ENCODE assay signal across 26 mouse cellular contexts in the genomic region with DNA sequence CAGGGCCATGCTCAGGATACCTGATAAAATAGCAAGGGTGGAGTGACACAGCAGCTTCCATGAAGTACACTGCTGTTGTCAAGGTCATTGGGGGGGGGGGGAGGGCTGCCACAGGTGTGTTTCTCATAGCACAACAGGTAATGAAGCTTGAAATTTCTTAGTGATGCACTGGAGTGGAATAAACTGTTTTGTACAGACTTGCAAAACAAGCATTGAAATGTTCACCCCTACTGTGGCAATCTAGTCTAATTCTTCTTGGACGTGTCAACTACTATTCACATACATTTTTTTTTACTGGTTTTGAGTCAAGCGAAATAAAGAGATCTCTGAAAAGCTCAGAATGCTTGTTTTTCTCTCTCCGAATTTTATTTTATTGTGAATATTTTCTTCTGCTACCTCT.
"Had no signal": no experiment of that assay in that cellular context is flagged by ENCODE, and none has a peak within 500 bp of the region (broad histone marks: within the 10 kb centered on the region; RNA-seq: fewer than 3 reads in every experiment).

No protein-coding gene starts in this region.

- H3K4me3 ChIP-seq: gastrocnemius, adult 2 months; heart, embryonic 10.5 days; heart, embryonic 12.5 days; hindbrain, embryonic 10.5 days; hindbrain, embryonic 12.5 days; intestine, embryonic 15.5 days; layer of hippocampus, adult 2 months; left cerebral cortex, adult 2 months; limb, embryonic 13.5 days; limb, embryonic 15.5 days; liver, embryonic 13.5 days; liver, embryonic 15.5 days had no signal

- H3K4me2 ChIP-seq: heart, embryonic 12.5 days; hindbrain, embryonic 12.5 days; hindbrain, embryonic 14.5 days; intestine, embryonic 15.5 days; limb, embryonic 13.5 days; limb, embryonic 15.5 days; liver, embryonic 13.5 days; liver, embryonic 15.5 days had no signal

- DNase-seq: gastrocnemius, adult 2 months; gastrocnemius, postnatal 10 days; gastrocnemius, postnatal 25 days; heart, adult 18-20 months; heart, postnatal 10 days; heart, postnatal 4 days; kidney, adult 18-20 months; kidney, postnatal 14 days; kidney, postnatal 36 days; left cerebral cortex, postnatal 4 days; liver, embryonic 13.5 days had no signal

- H3K9ac ChIP-seq: heart, embryonic 12.5 days; hindbrain, embryonic 12.5 days; hindbrain, embryonic 14.5 days; intestine, embryonic 15.5 days; limb, embryonic 13.5 days; limb, embryonic 15.5 days; liver, embryonic 13.5 days; liver, embryonic 15.5 days had no signal

- H3K36me3 ChIP-seq: heart, embryonic 10.5 days; heart, embryonic 12.5 days; hindbrain, embryonic 10.5 days; hindbrain, embryonic 12.5 days; intestine, embryonic 15.5 days; limb, embryonic 13.5 days; limb, embryonic 15.5 days; liver, embryonic 13.5 days; liver, embryonic 15.5 days had no signal

- H3K4me1 ChIP-seq: heart, embryonic 10.5 days; heart, embryonic 12.5 days; hindbrain, embryonic 10.5 days; hindbrain, embryonic 12.5 days; intestine, embryonic 15.5 days; limb, embryonic 13.5 days; limb, embryonic 15.5 days; liver, embryonic 13.5 days; liver, embryonic 15.5 days had no signal

- H3K27ac ChIP-seq: gastrocnemius, adult 2 months; heart, embryonic 10.5 days; hindbrain, embryonic 10.5 days; hindbrain, embryonic 12.5 days; hindbrain, embryonic 14.5 days; intestine, embryonic 15.5 days; kidney, postnatal 0 days; layer of hippocampus, adult 2 months; left cerebral cortex, adult 2 months; limb, embryonic 13.5 days; limb, embryonic 15.5 days; liver, embryonic 13.5 days; liver, embryonic 15.5 days had no signal

- H3K9me3 ChIP-seq: heart, embryonic 10.5 days; heart, embryonic 12.5 days; hindbrain, embryonic 10.5 days; hindbrain, embryonic 12.5 days; intestine, embryonic 15.5 days; limb, embryonic 13.5 days; limb, embryonic 15.5 days; liver, embryonic 13.5 days; liver, embryonic 15.5 days had no signal

- H3K27me3 ChIP-seq: heart, embryonic 12.5 days; hindbrain, embryonic 12.5 days; intestine, embryonic 15.5 days; limb, embryonic 13.5 days; limb, embryonic 15.5 days; liver, embryonic 13.5 days; liver, embryonic 15.5 days had no signal

- ATAC-seq: hindbrain, embryonic 16.5 days; inflammation-experienced regulatory T-cells, adult 6 months; intestine, embryonic 15.5 days; intestine, postnatal 0 days had no signal
